8 mouse cellular contexts compared by ENCODE assay signal in the genomic region with DNA sequence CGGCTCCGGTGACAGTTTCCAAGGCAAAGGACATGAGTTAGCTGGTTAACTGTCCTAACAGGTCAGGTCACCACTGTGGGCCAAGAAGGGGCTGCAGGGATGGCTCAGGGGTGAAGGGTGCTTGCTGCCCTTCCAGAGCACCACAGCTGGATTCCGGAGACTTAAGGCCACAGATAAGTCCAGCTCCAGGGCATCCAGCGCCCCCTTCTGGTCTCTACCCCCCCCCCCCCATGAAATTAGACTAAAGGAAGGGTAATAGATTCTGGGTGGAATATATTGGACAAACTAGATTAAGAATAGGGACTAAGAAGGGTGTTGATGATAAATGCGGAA. TPM values are rescaled to one million over a fixed set of nuclear protein-coding genes. Genes with fewer than 3 reads are reported as not detected.
DNase-seq lines count a peak whose midpoint lies in the region; ATAC-seq and TF ChIP-seq lines count a peak whose summit lies in the region.

No protein-coding gene starts in this region.

- no peak for ATAC-seq in erythroblast, adult 5-6 weeks (replicated peaks; ENCODE audit: low FRiP score, poor library complexity, severe bottlenecking)
- no peak for ATAC-seq in liver, embryonic 11.5 days (replicated peaks; ENCODE audit: low FRiP score)
- no peak for ATAC-seq in stomach, embryonic 16.5 days (ENCODE audit: insufficient read depth, low FRiP score)

- TF ChIP-seq POLR2A in spleen, adult 2 months (IDR thresholded peaks at IDR 0.05; ENCODE audit: low read depth, low read length) = no peak

- peak overlapping the region; percentile 94 for H3K9ac ChIP-seq in liver, embryonic 11.5 days (ENCODE audit: low read depth, low read length)
- peak overlapping the region; percentile 99 for H3K9ac ChIP-seq in stomach, embryonic 16.5 days (ENCODE audit: low read length)

- H3K4me3 ChIP-seq in erythroblast, embryonic 14.5 days (replicated peaks) = peak overlapping the region; percentile 92
- peak overlapping the region; percentile 77 for H3K4me3 ChIP-seq in spleen, adult 2 months (ENCODE audit: extremely low read depth, insufficient read depth, insufficient read length)
- peak overlapping the region; percentile 95 for H3K4me3 ChIP-seq in liver, embryonic 11.5 days (ENCODE audit: low read depth, low read length)
- peak overlapping the region; percentile 91 for H3K4me3 ChIP-seq in stomach, embryonic 16.5 days (replicated peaks; ENCODE audit: low read length)

- H3K4me2 ChIP-seq in liver, embryonic 11.5 days = peak overlapping the region; percentile 88
- peak overlapping the region; percentile 66 for H3K4me2 ChIP-seq in stomach, embryonic 16.5 days (ENCODE audit: low read depth, low read length)

- 31% methylated on average over 5 of the region's 5 CpGs for WGBS in spleen, adult 2 months
- 28% methylated on average over 5 of the region's 5 CpGs for WGBS in liver, embryonic 11.5 days
- WGBS in stomach, embryonic 16.5 days = 33% methylated on average over 5 of the region's 5 CpGs

- no peaks in the 10 kb centered on the region for H3K36me3 ChIP-seq in erythroblast, embryonic 14.5 days (ENCODE audit: control insufficient read depth)
- H3K36me3 ChIP-seq in spleen, adult 2 months (ENCODE audit: control insufficient read depth, insufficient read depth, low read length) = no peaks in the 10 kb centered on the region
- no peaks in the 10 kb centered on the region for H3K36me3 ChIP-seq in liver, embryonic 11.5 days (ENCODE audit: control insufficient read depth, insufficient read depth, low read length)
- no peaks in the 10 kb centered on the region for H3K36me3 ChIP-seq in stomach, embryonic 16.5 days (ENCODE audit: control insufficient read depth, insufficient read depth, low read length)

- 0 out of 2 replicates have a peak overlapping the region, but pooled peaks have one; percentile 3 for H3K27ac ChIP-seq in spleen, adult 2 months (ENCODE audit: insufficient read depth, low read length)
- H3K27ac ChIP-seq in liver, embryonic 11.5 days (ENCODE audit: low read depth, low read length) = no peak overlapping the region
- H3K27ac ChIP-seq in stomach, embryonic 16.5 days (ENCODE audit: low read length) = 0 out of 2 replicates have a peak overlapping the region, but pooled peaks have one; percentile 80

- H3K9me3 ChIP-seq in erythroblast, embryonic 14.5 days (ENCODE audit: control insufficient read depth, low read length) = peaks cover 7% of the 10 kb centered on the region
- no peaks in the 10 kb centered on the region for H3K9me3 ChIP-seq in liver, embryonic 11.5 days (ENCODE audit: control insufficient read depth, low read length)
- H3K9me3 ChIP-seq in stomach, embryonic 16.5 days (replicated peaks; ENCODE audit: control insufficient read depth, low read length) = peaks cover 3% of the 10 kb centered on the region; the same call in 1 of the 2 replicates

- no peak for DNase-seq in spleen, adult 2 months (ENCODE audit: low read depth in 1 of 2, low spot score in 2 of 2)
- no peak for DNase-seq in spleen, adult 18-20 months
- no peak for DNase-seq in liver, embryonic 11.5 days (ENCODE audit: low spot score)
- DNase-seq in adrenal gland, adult 18-20 months (ENCODE audit: low spot score in 2 of 2) = no peak
- no peak for DNase-seq in Muller cell, postnatal 12 days (ENCODE audit: inconsistent ontology term)

- TF ChIP-seq CTCF in spleen, adult 2 months (IDR thresholded peaks at IDR 0.05; ENCODE audit: extremely low read depth, insufficient read depth, insufficient read length, insufficient replicate concordance) = no peak

- H3K27me3 ChIP-seq in erythroblast, embryonic 14.5 days (ENCODE audit: control insufficient read depth) = peaks cover 2% of the 10 kb centered on the region; the same call in 1 of the 2 replicates
- no peaks in the 10 kb centered on the region for H3K27me3 ChIP-seq in spleen, adult 2 months (ENCODE audit: control insufficient read depth, insufficient read depth, low read length)
- H3K27me3 ChIP-seq in liver, embryonic 11.5 days (replicated peaks; ENCODE audit: control insufficient read depth, insufficient read depth, low read length) = no peaks in the 10 kb centered on the region
- no peaks in the 10 kb centered on the region for H3K27me3 ChIP-seq in stomach, embryonic 16.5 days (ENCODE audit: control insufficient read depth, insufficient read depth, low read length)

- H3K4me1 ChIP-seq in erythroblast, embryonic 14.5 days (ENCODE audit: control insufficient read depth) = peaks cover 32% of the 10 kb centered on the region
- peaks cover 3% of the 10 kb centered on the region for H3K4me1 ChIP-seq in spleen, adult 2 months (ENCODE audit: control insufficient read depth, insufficient read depth, insufficient read length)
- peaks cover 11% of the 10 kb centered on the region for H3K4me1 ChIP-seq in liver, embryonic 11.5 days (replicated peaks; ENCODE audit: control insufficient read depth, insufficient read depth, low read length)
- H3K4me1 ChIP-seq in stomach, embryonic 16.5 days (ENCODE audit: control insufficient read depth, insufficient read depth, low read length) = 0 out of 2 replicates have a peak, but pooled peaks cover 5% of the 10 kb centered on the region

RNA-seq across cellular contexts. Expression of a gene that starts 0.3 kb away (rescaled TPM):
- polyA plus RNA-seq in erythroblast, embryonic 14.5 days (2012) = 2.2 and 5.8 TPM in 2 replicates
- total RNA-seq in erythroblast, adult 5-6 weeks (2015; ENCODE audit: low replicate concordance) = 13.8 and 15.7 TPM in 2 replicates
- 38.3 and 41.3 TPM in 2 replicates for total RNA-seq in erythroblast, adult 5-6 weeks (2017; ENCODE audit: low replicate concordance)
- polyA plus RNA-seq in spleen, adult 2 months (2012; rRNA removed) = 10.7 and 19.9 TPM in 2 replicates
- polyA plus RNA-seq in liver, embryonic 11.5 days (2014; fragmentation: Nextera tagmentation; extraction: Ambion mirVana) = 55.1 and 64.2 TPM in 2 replicates
- polyA plus RNA-seq in stomach, embryonic 16.5 days (2015; fragmentation: Nextera tagmentation; extraction: Ambion mirVana) = 80.5 and 82.3 TPM in 2 replicates
- 10 to 100 TPM; 47.0 to 59.5 TPM for total RNA-seq in adrenal gland, adult 18-20 months (2021)
